Mouse (Mus musculus) heart, adult 8-10 months (tissue): ENCODE data around the gene Atl2. TPM values are rescaled to one million over a fixed set of nuclear protein-coding genes. Genes with fewer than 3 reads are reported as not detected.

Source experiments
- DNase-seq: peaks from one replicate; pipeline ENCODE4 v3.0.0; 2022; ENCODE audit warnings: low spot score
- total RNA-seq, 4 experiments: library from RNA; stranded (reverse); gene quantifications; 2 replicates each; pipeline ENCODE4 v1.2.4; 2022

Gene Atl2
- total RNA-seq, 4 experiments from 2014 or later, result 31.8 to 33.7 (median 32.1) TPM

DNA sequence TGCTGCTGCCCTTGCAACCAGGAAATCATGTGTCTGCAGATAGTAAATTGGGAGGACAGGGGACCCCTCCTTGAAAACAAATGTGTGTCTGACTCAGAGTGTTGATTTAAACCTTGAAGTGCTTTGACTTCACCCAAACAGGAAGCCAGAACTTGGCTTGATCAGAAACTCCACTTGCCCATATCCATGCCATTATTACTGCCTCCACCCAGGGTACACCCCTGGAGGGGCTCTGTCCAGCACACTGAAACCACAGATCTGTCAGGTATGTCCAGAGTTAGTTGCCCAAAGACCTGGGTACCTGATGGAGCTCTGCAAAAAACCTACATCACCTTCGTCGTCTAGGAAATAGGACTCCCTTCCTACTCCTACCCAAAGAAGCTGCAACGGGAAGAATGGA, 77.0 kb downstream of the Atl2 start:
- no peak for DNase-seq

GRCm38 (mm10) chr17:79817995-79818394, 77.9 kb downstream of the Atl2 start:
- DNase-seq, result no peak

DNA sequence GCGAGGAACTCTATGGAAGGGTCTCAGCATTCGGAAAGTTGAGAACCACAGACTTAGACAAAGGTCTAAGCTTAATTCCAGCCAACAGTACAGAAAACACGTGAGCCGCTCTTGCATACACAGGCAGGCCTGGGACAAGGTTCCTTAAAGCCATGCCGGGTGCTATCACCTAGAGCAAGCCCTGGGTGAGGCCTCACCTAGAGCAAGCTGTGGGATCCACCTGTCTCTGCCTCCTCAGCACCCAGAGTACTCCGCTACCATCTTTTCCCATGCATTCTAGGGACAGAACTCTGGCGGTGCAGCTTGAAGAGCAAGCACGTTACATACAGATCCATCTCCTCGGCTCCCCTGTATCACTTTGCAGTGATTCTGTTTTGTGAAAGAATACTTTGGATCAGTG, 78.4 kb downstream of the Atl2 start:
- DNase-seq, result no peak

DNA sequence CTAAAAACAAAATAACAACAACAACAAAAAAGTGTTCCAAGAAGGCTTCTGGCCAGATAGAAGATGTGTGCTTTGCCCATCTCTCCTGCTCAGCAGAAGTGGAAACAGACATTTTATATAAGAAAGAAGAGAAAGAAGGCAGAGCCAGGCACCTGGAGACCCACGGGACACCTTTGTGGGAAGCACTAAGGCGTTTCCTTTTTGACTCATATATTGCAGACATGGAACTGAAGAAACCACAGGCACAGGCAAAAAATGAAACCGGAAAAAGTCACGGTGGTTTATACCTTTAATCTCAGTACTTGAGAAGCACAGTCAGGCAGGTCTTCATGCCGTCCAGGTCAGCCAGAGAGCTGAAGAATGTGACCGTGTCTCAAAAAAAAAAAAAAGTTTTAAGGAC, 79.0 kb downstream of the Atl2 start:
- DNase-seq, result no peak

GRCm38 (mm10) chr17:79810421-79810820, 85.5 kb downstream of the Atl2 start:
- no peak for DNase-seq

GRCm38 (mm10) chr17:79809491-79810316, 86.2 kb downstream of the Atl2 start:
- no peak for DNase-seq

GRCm38 (mm10) chr17:79807237-79807930, 88.5 kb downstream of the Atl2 start:
- DNase-seq, result no peak

- DNase-seq, result no peak
These were observed 91.2 kb downstream of the Atl2 start for GRCm38 (mm10) chr17:79804747-79805146.

- no peak for DNase-seq
These were observed 93.9 kb downstream of the Atl2 start for GRCm38 (mm10) chr17:79802056-79802455.

DNA sequence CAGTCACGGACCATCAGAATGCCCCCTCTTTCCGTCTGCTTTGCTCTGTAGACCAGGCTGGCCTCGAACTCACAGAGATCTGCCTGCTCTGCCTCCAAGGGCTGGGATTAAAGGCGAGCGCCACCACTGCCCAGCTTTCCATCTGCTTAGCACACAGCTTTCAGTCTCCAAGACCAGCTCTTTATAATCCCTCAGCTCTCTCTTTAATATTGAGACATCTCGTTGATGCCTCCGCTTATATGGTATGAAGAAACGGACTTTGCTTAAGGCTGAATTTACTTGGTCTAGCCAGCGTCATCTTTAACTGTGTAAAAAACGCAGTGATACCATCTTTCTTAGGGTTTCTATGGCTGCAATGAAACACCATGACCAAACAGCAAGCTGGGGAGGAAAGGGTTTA, 97.1 kb downstream of the Atl2 start:
- no peak for DNase-seq

Other genes starting within 250 kb of the Atl2 start
- 1 to 10 TPM; 3.7 to 7.4 (median 4.5) TPM for gene Cyp1b1, start 181.1 kb downstream of the Atl2 start, total RNA-seq
- gene Hnrnpll, start 166.2 kb upstream of the Atl2 start, total RNA-seq, result 10 to 100 TPM; 18.3 to 22.9 (median 22.5) TPM
- 10 to 100 TPM; 17.8 to 21.2 (median 19.7) TPM for gene Galm, start 231.3 kb upstream of the Atl2 start, total RNA-seq